23 mouse cellular contexts compared by ENCODE assay signal in genomic region chr9:28578730-28579129, GRCm38 (mm10).
DNase-seq lines count a peak whose midpoint lies in the region.
"Had no signal": no experiment of that assay in that cellular context is flagged by ENCODE, and none has a peak within 500 bp of the region (broad histone marks: within the 10 kb centered on the region; RNA-seq: fewer than 3 reads in every experiment).

No protein-coding gene starts in this region.

- DNase-seq in heart, postnatal 10 days, result peak; percentile 8 to 9
- no peak for DNase-seq in heart, embryonic 10.5 days (ENCODE audit: low spot score)
- peak; percentile 62 for DNase-seq in NIH3T3 (ENCODE audit: low read depth)
- DNase-seq in adrenal gland, postnatal 14 days, result peak; percentile 15
- no peak for DNase-seq in thymus, postnatal 14 days
- no peak for DNase-seq in layer of hippocampus, adult 18-20 months (ENCODE audit: low spot score in 2 of 2)
- no peak for DNase-seq in right cerebral cortex, postnatal 25 days
- DNase-seq: cerebellum, postnatal 10 days; gastrocnemius, postnatal 10 days; heart, postnatal 4 days; kidney, adult 2 months; kidney, postnatal 4 days; layer of hippocampus, postnatal 36 days; left cerebral cortex, postnatal 4 days; liver, postnatal 0 days had no signal

- H3K4me1 ChIP-seq in heart, embryonic 10.5 days, result no peaks in the 10 kb centered on the region
- H3K4me1 ChIP-seq: forebrain, embryonic 12.5 days; heart, embryonic 15.5 days; hindbrain, embryonic 15.5 days; liver, embryonic 12.5 days; midbrain, embryonic 13.5 days; neural tube, embryonic 13.5 days had no signal

- H3K4me3 ChIP-seq in heart, embryonic 10.5 days, result no peak overlapping the region
- H3K4me3 ChIP-seq: erythroblast, embryonic 14.5 days; forebrain, embryonic 12.5 days; heart, embryonic 15.5 days; hindbrain, embryonic 15.5 days; liver, embryonic 12.5 days; midbrain, embryonic 13.5 days; neural tube, embryonic 13.5 days had no signal

- no peaks in the 10 kb centered on the region for H3K9me3 ChIP-seq in heart, embryonic 10.5 days
- H3K9me3 ChIP-seq: forebrain, embryonic 12.5 days; heart, embryonic 15.5 days; hindbrain, embryonic 15.5 days; liver, embryonic 12.5 days; midbrain, embryonic 13.5 days; neural tube, embryonic 13.5 days had no signal

- no peaks in the 10 kb centered on the region for H3K36me3 ChIP-seq in heart, embryonic 10.5 days
- H3K36me3 ChIP-seq: forebrain, embryonic 12.5 days; heart, embryonic 15.5 days; hindbrain, embryonic 15.5 days; liver, embryonic 12.5 days; midbrain, embryonic 13.5 days; neural tube, embryonic 13.5 days had no signal

- H3K27me3 ChIP-seq in heart, embryonic 10.5 days (ENCODE audit: insufficient read depth, poor library complexity, severe bottlenecking), result no peaks in the 10 kb centered on the region
- H3K27me3 ChIP-seq: forebrain, embryonic 12.5 days; heart, embryonic 15.5 days; hindbrain, embryonic 15.5 days; liver, embryonic 12.5 days; midbrain, embryonic 13.5 days; neural tube, embryonic 13.5 days had no signal

- intact Hi-C loops in heart, postnatal 10 days (cut with DNase I), result no loop called here

- H3K27ac ChIP-seq in heart, embryonic 10.5 days, result no peak overlapping the region
- H3K27ac ChIP-seq: forebrain, embryonic 12.5 days; heart, embryonic 15.5 days; hindbrain, embryonic 15.5 days; liver, embryonic 12.5 days; macrophage; midbrain, embryonic 13.5 days; neural tube, embryonic 13.5 days had no signal

Comparison
In these comparisons a context has a peak if more than half of its experiments do, and no peak if none do; other contexts are left out.
1. DNase-seq: peak in heart, postnatal 10 days (2 of 2), NIH3T3 (single experiment) and adrenal gland, postnatal 14 days (single experiment); none in heart, embryonic 10.5 days (single experiment), thymus, postnatal 14 days (single experiment), layer of hippocampus, adult 18-20 months (0 of 2) and right cerebral cortex, postnatal 25 days (single experiment).